In the genomic region with DNA sequence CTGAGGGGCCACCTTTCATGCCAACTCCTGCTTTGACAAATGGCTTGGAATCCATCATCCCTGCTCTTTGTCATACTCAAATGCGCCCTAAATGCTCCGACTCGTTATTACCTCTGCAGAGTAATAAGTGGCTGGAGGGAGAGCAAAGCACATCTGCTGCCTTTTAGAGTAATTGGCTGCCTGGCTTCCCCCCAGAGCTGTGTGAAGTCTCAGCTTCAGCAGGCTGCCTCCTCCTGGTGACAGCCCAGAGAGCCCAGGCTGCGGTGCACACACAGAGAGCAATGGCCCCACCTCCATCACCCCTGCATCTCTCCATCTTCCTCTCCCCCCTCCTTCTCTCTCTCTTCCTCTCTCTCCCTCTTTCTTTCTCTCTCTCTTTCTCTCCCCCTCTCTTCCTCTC, we compare ENCODE assay signal across 7 mouse cellular contexts. TPM values are rescaled to one million over a fixed set of nuclear protein-coding genes. Genes with fewer than 3 reads are reported as not detected.
DNase-seq lines count a peak whose midpoint lies in the region; ATAC-seq lines count a peak whose summit lies in the region.

No protein-coding gene starts in this region.

- peak; percentile 74; the same call in 1 of the 2 replicates for ATAC-seq in midbrain, embryonic 12.5 days (ENCODE audit: low FRiP score, low read depth)
- ATAC-seq in midbrain, embryonic 11.5 days (ENCODE audit: low FRiP score) = no peak; the same call in 1 of the 2 replicates
- 0 out of 2 replicates have a peak, but pooled peaks have one; percentile 43 for ATAC-seq in embryonic facial prominence, embryonic 15.5 days (ENCODE audit: insufficient number of reproducible peaks, low FRiP score, low TSS enrichment, low read depth)
- ATAC-seq in limb, embryonic 11.5 days (ENCODE audit: insufficient number of reproducible peaks, low FRiP score, low TSS enrichment, low read depth) = no peak
- ATAC-seq in stomach, embryonic 16.5 days (ENCODE audit: insufficient read depth, low FRiP score) = 0 out of 2 replicates have a peak, but pooled peaks have one; percentile 50

- H3K9ac ChIP-seq in midbrain, embryonic 12.5 days (replicated peaks) = no peak overlapping the region
- H3K9ac ChIP-seq in midbrain, embryonic 11.5 days (ENCODE audit: low read length) = no peak overlapping the region
- no peak overlapping the region for H3K9ac ChIP-seq in embryonic facial prominence, embryonic 15.5 days
- no peak overlapping the region for H3K9ac ChIP-seq in limb, embryonic 11.5 days (ENCODE audit: low read length)
- H3K9ac ChIP-seq in stomach, embryonic 16.5 days (ENCODE audit: low read length) = no peak overlapping the region

- peak overlapping the region; percentile 47 for H3K27ac ChIP-seq in midbrain, embryonic 12.5 days (replicated peaks)
- no peak overlapping the region for H3K27ac ChIP-seq in midbrain, embryonic 11.5 days (ENCODE audit: low read depth, low read length)
- H3K27ac ChIP-seq in embryonic facial prominence, embryonic 15.5 days (replicated peaks) = no peak overlapping the region
- no peak overlapping the region for H3K27ac ChIP-seq in limb, embryonic 11.5 days (replicated peaks; ENCODE audit: low read depth, low read length)
- H3K27ac ChIP-seq in stomach, embryonic 16.5 days (ENCODE audit: low read length) = no peak overlapping the region

- H3K4me2 ChIP-seq in midbrain, embryonic 12.5 days (replicated peaks) = no peak overlapping the region
- no peak overlapping the region for H3K4me2 ChIP-seq in midbrain, embryonic 11.5 days
- H3K4me2 ChIP-seq in embryonic facial prominence, embryonic 15.5 days (replicated peaks) = peak overlapping the region; percentile 10; the same call in 1 of the 2 replicates
- H3K4me2 ChIP-seq in limb, embryonic 11.5 days (ENCODE audit: low read depth, severe bottlenecking) = peak overlapping the region; percentile 22; the same call in 1 of the 2 replicates
- H3K4me2 ChIP-seq in stomach, embryonic 16.5 days (ENCODE audit: low read depth, low read length) = 0 out of 2 replicates have a peak overlapping the region, but pooled peaks have one; percentile 0

- no peaks in the 10 kb centered on the region for H3K36me3 ChIP-seq in midbrain, embryonic 12.5 days
- H3K36me3 ChIP-seq in midbrain, embryonic 11.5 days (ENCODE audit: control insufficient read depth, insufficient read depth, low read length) = no peaks in the 10 kb centered on the region
- H3K36me3 ChIP-seq in embryonic facial prominence, embryonic 15.5 days = no peaks in the 10 kb centered on the region
- no peaks in the 10 kb centered on the region for H3K36me3 ChIP-seq in limb, embryonic 11.5 days (ENCODE audit: control insufficient read depth, insufficient read depth, low read length)
- no peaks in the 10 kb centered on the region for H3K36me3 ChIP-seq in stomach, embryonic 16.5 days (ENCODE audit: control insufficient read depth, insufficient read depth, low read length)

- H3K4me1 ChIP-seq in midbrain, embryonic 12.5 days = peaks cover 30% of the 10 kb centered on the region
- peaks cover 3% of the 10 kb centered on the region; the same call in 1 of the 2 replicates for H3K4me1 ChIP-seq in midbrain, embryonic 11.5 days (ENCODE audit: control insufficient read depth, insufficient read depth, low read length)
- peaks cover 14% of the 10 kb centered on the region for H3K4me1 ChIP-seq in embryonic facial prominence, embryonic 15.5 days
- peaks cover 9% of the 10 kb centered on the region for H3K4me1 ChIP-seq in limb, embryonic 11.5 days (ENCODE audit: control insufficient read depth, insufficient read depth, low read length)
- H3K4me1 ChIP-seq in stomach, embryonic 16.5 days (ENCODE audit: control insufficient read depth, insufficient read depth, low read length) = peaks cover 3% of the 10 kb centered on the region; the same call in 1 of the 2 replicates

- no peaks in the 10 kb centered on the region for H3K27me3 ChIP-seq in midbrain, embryonic 12.5 days
- no peaks in the 10 kb centered on the region for H3K27me3 ChIP-seq in midbrain, embryonic 11.5 days (ENCODE audit: control insufficient read depth, insufficient read depth, low read length)
- H3K27me3 ChIP-seq in embryonic facial prominence, embryonic 15.5 days = peaks cover 6% of the 10 kb centered on the region
- H3K27me3 ChIP-seq in limb, embryonic 11.5 days (ENCODE audit: control insufficient read depth, insufficient read depth, low read length) = no peaks in the 10 kb centered on the region
- no peaks in the 10 kb centered on the region for H3K27me3 ChIP-seq in stomach, embryonic 16.5 days (ENCODE audit: control insufficient read depth, insufficient read depth, low read length)

- H3K9me3 ChIP-seq in midbrain, embryonic 12.5 days = no peaks in the 10 kb centered on the region
- no peaks in the 10 kb centered on the region for H3K9me3 ChIP-seq in midbrain, embryonic 11.5 days (ENCODE audit: control insufficient read depth, low read length)
- H3K9me3 ChIP-seq in embryonic facial prominence, embryonic 15.5 days (replicated peaks) = no peaks in the 10 kb centered on the region
- no peaks in the 10 kb centered on the region for H3K9me3 ChIP-seq in limb, embryonic 11.5 days (ENCODE audit: control insufficient read depth, low read length)
- H3K9me3 ChIP-seq in stomach, embryonic 16.5 days (replicated peaks; ENCODE audit: control insufficient read depth, low read length) = no peaks in the 10 kb centered on the region

- WGBS in midbrain, embryonic 12.5 days = 40% methylated on average over 4 of the region's 4 CpGs
- 48% methylated on average over 4 of the region's 4 CpGs for WGBS in midbrain, embryonic 11.5 days
- 16% methylated on average over 4 of the region's 4 CpGs for WGBS in embryonic facial prominence, embryonic 15.5 days
- WGBS in limb, embryonic 11.5 days = 3% methylated on average over 4 of the region's 4 CpGs
- WGBS in stomach, embryonic 16.5 days = 11% methylated on average over 4 of the region's 4 CpGs

- no peak for DNase-seq in midbrain, embryonic 11.5 days (ENCODE audit: low spot score, missing footprints)
- DNase-seq in limb, embryonic 11.5 days (ENCODE audit: low spot score) = peak; percentile 65
- no peak for DNase-seq in kidney, adult 9 months
- DNase-seq in lung, postnatal 14 days = no peak

- no peak overlapping the region for H3K4me3 ChIP-seq in midbrain, embryonic 12.5 days
- no peak overlapping the region for H3K4me3 ChIP-seq in midbrain, embryonic 11.5 days (ENCODE audit: low read depth, low read length)
- no peak overlapping the region for H3K4me3 ChIP-seq in embryonic facial prominence, embryonic 15.5 days (replicated peaks)
- no peak overlapping the region for H3K4me3 ChIP-seq in limb, embryonic 11.5 days (ENCODE audit: low read depth, low read length)
- no peak overlapping the region for H3K4me3 ChIP-seq in stomach, embryonic 16.5 days (replicated peaks; ENCODE audit: low read length)

RNA-seq across cellular contexts. Expression of a gene that starts 25.5 kb away (rescaled TPM):
- polyA plus RNA-seq in midbrain, embryonic 12.5 days (2016; fragmentation: Nextera tagmentation; extraction: Ambion mirVana) = 1.6 and 3.0 TPM in 2 replicates
- 0.55 and 0.92 TPM in 2 replicates for polyA plus RNA-seq in midbrain, embryonic 11.5 days (2014; fragmentation: Nextera tagmentation; extraction: Ambion mirVana)
- 0.99 and 1.2 TPM in 2 replicates for polyA plus RNA-seq in embryonic facial prominence, embryonic 15.5 days (2015; fragmentation: Nextera tagmentation; extraction: Ambion mirVana)
- polyA plus RNA-seq in limb, embryonic 11.5 days (2014; fragmentation: Nextera tagmentation; extraction: Ambion mirVana) = 0.32 TPM in 1 of 2 replicates, not detected in the other
- 0.40 and 0.50 TPM in 2 replicates for polyA plus RNA-seq in stomach, embryonic 16.5 days (2015; fragmentation: Nextera tagmentation; extraction: Ambion mirVana)

Comparison
In these comparisons a context has a peak if more than half of its experiments do, and no peak if none do; other contexts are left out.
1. ATAC-seq: peak in midbrain, embryonic 12.5 days (single experiment), embryonic facial prominence, embryonic 15.5 days (single experiment) and stomach, embryonic 16.5 days (single experiment); none in midbrain, embryonic 11.5 days (single experiment) and limb, embryonic 11.5 days (single experiment).
2. H3K4me2 ChIP-seq: peak in embryonic facial prominence, embryonic 15.5 days (single experiment), limb, embryonic 11.5 days (single experiment) and stomach, embryonic 16.5 days (single experiment); none in midbrain, embryonic 12.5 days (single experiment) and midbrain, embryonic 11.5 days (single experiment).